Mouse (Mus musculus) liver, embryonic 14.5 days (tissue): ENCODE results near the gene Gm48552. TPM values are rescaled to one million over a fixed set of nuclear protein-coding genes. Genes with fewer than 3 reads are reported as not detected.
A peak's percentile ranks its signal among the peaks of the same experiment; 100 is the strongest.

Experiments used
- ATAC-seq: fragments of 200-750 bp; cut with Nextera tagmentation; 2 replicates; pipeline ENCODE4 v1.8.0; 2017; ENCODE audit warnings: moderate number of reproducible peaks, mild to moderate bottlenecking, moderate library complexity; ENCODE audit not compliant: insufficient read depth
- DNase-seq, 3 experiments: peaks; one replicate each; pipeline ENCODE4 v3.0.0-alpha.2; 2012 to 2013; ENCODE audit warnings: low read depth in 3 of 3, low spot score in 3 of 3
- H3K27ac ChIP-seq: fragments of 300-500 bp; sonication (generic); 2 replicates; pipeline ENCODE4 v1.5.1; 2014; ENCODE audit warnings: moderate library complexity, mild to moderate bottlenecking, control low read depth, inconsistent platforms
- H3K27me3 ChIP-seq: fragments of 300-500 bp; sonication (generic); 2 replicates; pipeline ENCODE4 v1.6.1; 2014; ENCODE audit warnings: mild to moderate bottlenecking, low read length, moderate library complexity; ENCODE audit not compliant: control insufficient read depth, insufficient read depth
- H3K36me3 ChIP-seq: fragments of 300-500 bp; sonication (generic); replicated peaks from 2 replicates; pipeline ENCODE4 v1.6.1; 2014; ENCODE audit warnings: low read depth; ENCODE audit not compliant: control insufficient read depth, insufficient read depth
- H3K4me1 ChIP-seq, 2 experiments: fragments of 200-500 bp in 1 of 2; fragments of 300-500 bp in 1 of 2; sonication (generic) in 1 of 2; replicated peaks; 2 replicates each; pipeline ENCODE4 v1.6.1; 2012 to 2014; ENCODE audit warnings: antibody characterized with exemption in 1 of 2, inconsistent platforms in 1 of 2, low read length in 1 of 2; ENCODE audit not compliant: control insufficient read depth in 2 of 2, insufficient read depth in 2 of 2
- H3K4me2 ChIP-seq: fragments of 300-500 bp; sonication (generic); 2 replicates; pipeline ENCODE4 v1.6.1; 2014; ENCODE audit warnings: low read depth, mild to moderate bottlenecking, control low read depth, moderate library complexity
- H3K4me3 ChIP-seq, 2 experiments: fragments of 200-500 bp in 1 of 2; fragments of 300-500 bp in 1 of 2; sonication (generic) in 1 of 2; 2 replicates each; pipeline ENCODE4 v1.5.1; 2012 to 2014; ENCODE audit warnings: low read depth in 2 of 2, low read length in 2 of 2, mild to moderate bottlenecking in 2 of 2, control low read depth in 1 of 2, inconsistent platforms in 1 of 2, moderate library complexity in 1 of 2; ENCODE audit not compliant: insufficient read depth in 1 of 2
- H3K9ac ChIP-seq: fragments of 300-500 bp; sonication (generic); replicated peaks from 2 replicates; pipeline ENCODE4 v1.6.1; 2014; ENCODE audit warnings: mild to moderate bottlenecking, control low read depth, moderate library complexity
- H3K9me3 ChIP-seq: fragments of 300-500 bp; sonication (generic); 2 replicates; pipeline ENCODE4 v1.6.1; 2016; ENCODE audit warnings: low read length, mixed read lengths; ENCODE audit not compliant: control insufficient read depth
- CTCF ChIP-seq: IDR thresholded peaks from 2 replicates; pipeline ENCODE4 v1.5.1; 2016; ENCODE audit warnings: antibody characterized with exemption, low read depth, control low read depth
- EP300 ChIP-seq: IDR thresholded peaks from 2 replicates; pipeline ENCODE4 v1.6.1; 2016; ENCODE audit warnings: antibody characterized with exemption, low read depth
- WGBS: fragments of 180-500 bp; shearing (Covaris S2); extraction: QIAGEN DNeasy Blood & Tissue Kit; methylation state at CpG from one replicate; pipeline ENCODE4 v1.1.7; 2014; ENCODE audit not compliant: insufficient replicate concordance; 5-methylcytosine and 5-hydroxymethylcytosine counted together
- polyA plus RNA-seq, 2 experiments: library from polyadenylated mRNA; depleted of rRNA in 1 of 2; stranded (reverse) in 1 of 2; unstranded in 1 of 2; fragments of >200 nt; fragmentation: Nextera tagmentation in 1 of 2; extraction: Ambion mirVana in 1 of 2; gene quantifications; 2 replicates each; pipeline versions ENCODE4 v1.2.1 to v1.2.3; 2012 to 2014

Gm48552 gene
- polyA plus RNA-seq, 2 experiments, result 0.36 to 0.90 TPM

DNA sequence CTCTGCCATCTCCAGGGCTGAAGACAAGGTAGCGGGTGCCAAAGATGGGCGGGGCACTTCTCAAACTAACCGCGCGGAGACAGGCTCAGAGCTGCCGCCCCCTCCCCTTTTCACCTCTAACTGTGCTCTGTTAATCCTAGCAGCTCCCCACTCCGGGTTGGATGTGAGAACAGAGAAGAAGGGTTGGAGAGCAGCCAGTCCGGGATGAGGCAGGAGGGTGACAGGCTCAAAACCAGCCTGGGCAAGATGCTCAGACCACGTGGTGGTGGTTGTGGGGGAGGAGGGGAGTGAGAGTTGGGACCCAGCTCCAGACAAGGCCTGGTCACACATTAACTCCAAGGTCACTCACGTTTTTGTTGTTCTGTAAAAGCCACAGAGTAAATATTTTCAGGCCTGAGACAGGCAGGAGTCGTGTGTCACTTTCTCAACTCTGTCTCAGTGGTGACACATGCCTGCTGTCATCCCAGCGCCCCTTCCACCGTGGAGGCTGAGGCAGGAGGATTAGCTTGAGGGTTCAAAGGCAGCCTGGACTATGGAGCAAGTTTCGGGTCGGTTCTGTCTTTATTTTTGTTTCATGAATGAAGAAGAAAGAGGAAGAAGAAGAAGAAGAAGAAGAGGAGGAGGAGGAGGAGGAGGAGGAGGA is 42.8 kb downstream of the Gm48552 start:
- WGBS, result 13% methylated on average over 15 of the region's 15 CpGs
- H3K27ac ChIP-seq, result no peak overlapping the region

GRCm38 (mm10) chr10:81432169-81432867 is 43.5 kb downstream of the Gm48552 start:
- peaks cover 27% of the 10 kb centered on the region for H3K27me3 ChIP-seq
- H3K4me1 ChIP-seq, result peaks cover 4 to 8% of the 10 kb centered on the region in 2 experiments
- no peaks in the 10 kb centered on the region for H3K9me3 ChIP-seq
- H3K4me3 ChIP-seq, result no peak overlapping the region
- no peak for TF ChIP-seq EP300
- no peak for TF ChIP-seq CTCF
- peak overlapping the region; percentile 44 for H3K4me2 ChIP-seq
- no peak for ATAC-seq
- no peak for DNase-seq
- WGBS, result 55% methylated on average over 21 of the region's 21 CpGs
- H3K9ac ChIP-seq, result no peak overlapping the region
- no peak overlapping the region for H3K27ac ChIP-seq
- H3K36me3 ChIP-seq, result no peaks in the 10 kb centered on the region

More for the DNA sequence above, 42.8 kb downstream of the Gm48552 start:
- no peak for TF ChIP-seq EP300
- no peak for TF ChIP-seq CTCF
- Histone ChIP-seq H3K9me3 (no peaks in the 10 kb centered on the region), H3K27me3 (peaks cover 33% of the 10 kb centered on the region), H3K9ac (no peak overlapping the region), H3K36me3 (no peaks in the 10 kb centered on the region), H3K4me1 (peaks cover 4 to 8% of the 10 kb centered on the region in 2 experiments), H3K4me3 (no peak overlapping the region; a peak in 1 of 4 replicates), H3K4me2 (peak overlapping the region; percentile 94)
- DNase-seq, result no peak
- ATAC-seq, result no peak

- Histone ChIP-seq H3K27me3 (peaks cover 21% of the 10 kb centered on the region), H3K4me3 (no peak overlapping the region), H3K4me2 (peak overlapping the region; percentile 57), H3K4me1 (peaks cover 4 to 8% of the 10 kb centered on the region in 2 experiments), H3K27ac (no peak overlapping the region), H3K9me3 (no peaks in the 10 kb centered on the region), H3K36me3 (no peaks in the 10 kb centered on the region), H3K9ac (no peak overlapping the region)
- ATAC-seq, result peak; percentile 77
- 0 out of 2 replicates have a peak, but pooled peaks have one; percentile 6 for TF ChIP-seq CTCF
- 0 out of 2 replicates have a peak, but pooled peaks have one; percentile 36 for TF ChIP-seq EP300
- peak; percentile 75 to 82 (median 79) for DNase-seq
- WGBS, result 5% methylated on average over 17 of the region's 17 CpGs
These were observed 44.1 kb downstream of the Gm48552 start for GRCm38 (mm10) chr10:81432868-81433262.

DNA sequence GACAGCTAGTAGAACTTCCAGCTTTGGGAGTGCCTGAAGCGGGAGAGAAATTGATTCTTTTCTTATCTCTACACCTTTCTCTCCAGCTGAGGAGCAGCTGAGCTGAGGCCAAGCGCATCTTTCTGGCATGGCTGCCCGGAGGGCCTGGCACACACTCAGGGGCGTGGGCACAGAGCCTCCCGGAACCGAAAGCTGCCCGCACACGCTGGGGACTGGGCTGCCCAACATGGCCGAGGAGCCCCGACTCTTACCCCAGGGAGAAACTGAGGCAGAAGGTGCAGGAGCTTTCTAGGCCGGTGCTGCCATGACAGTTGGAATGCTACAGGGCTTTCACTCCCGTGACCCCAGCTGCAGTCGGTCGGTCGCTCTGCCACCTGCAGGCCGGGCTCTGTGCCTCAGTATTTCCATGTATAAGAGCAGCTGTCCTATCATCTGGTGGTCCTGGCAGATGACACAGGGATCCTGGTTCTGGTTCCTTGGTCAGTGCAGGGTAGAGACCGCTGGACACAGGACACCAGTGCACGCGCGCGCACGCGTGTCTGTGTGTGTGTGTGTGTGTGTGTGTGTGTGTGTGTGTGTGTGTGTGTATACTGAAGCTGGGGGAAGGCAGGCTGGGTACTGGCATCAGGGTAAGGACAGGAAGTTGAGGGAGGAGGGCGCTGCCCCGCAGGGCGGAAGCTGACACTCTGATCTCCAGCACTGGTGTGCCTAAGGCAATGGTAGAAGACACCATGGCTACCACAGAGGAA is 44.9 kb downstream of the Gm48552 start:
- H3K4me3 ChIP-seq, result no peak overlapping the region
- no peaks in the 10 kb centered on the region for H3K9me3 ChIP-seq
- H3K4me2 ChIP-seq, result peak overlapping the region; percentile 57; the same call in 1 of the 2 replicates
- H3K9ac ChIP-seq, result no peak overlapping the region
- no peaks in the 10 kb centered on the region for H3K36me3 ChIP-seq
- DNase-seq (no peak), ATAC-seq (no peak)
- peaks cover 13% of the 10 kb centered on the region for H3K27me3 ChIP-seq
- H3K4me1 ChIP-seq, result peaks cover 4 to 8% of the 10 kb centered on the region in 2 experiments
- peak; percentile 23; the same call in 1 of the 2 replicates for TF ChIP-seq CTCF
- no peak for TF ChIP-seq EP300
- H3K27ac ChIP-seq, result no peak overlapping the region
- WGBS, result 71% methylated on average over 26 of the region's 26 CpGs
